Mouse (Mus musculus): Measurements from ENCODE around the gene Fnbp1. TPM values are rescaled to one million over a fixed set of nuclear protein-coding genes. Genes with fewer than 3 reads are reported as not detected.
"Not testable (repeated sequence)": the region's sequence is repeated elsewhere in the genome, so short reads cannot be mapped to it uniquely, and the experiment has no call there.

The Fnbp1 gene
- 20.7 and 21.9 TPM in 2 replicates for polyA plus RNA-seq (2015; fragmentation: Nextera tagmentation; extraction: Ambion mirVana)

- WGBS, result under 1% methylated on average over 55 of the region's 59 CpGs
- H3K4me1 ChIP-seq (replicated peaks), result peaks cover 30% of the 10 kb centered on the region
- H3K9me3 ChIP-seq, result no peaks in the 10 kb centered on the region
- H3K36me3 ChIP-seq, result peaks cover 19% of the 10 kb centered on the region
- peak within 1 kb of the TSS; percentile 84 for H3K4me2 ChIP-seq
- peak within 1 kb of the TSS; percentile 96 for H3K9ac ChIP-seq
- peak within 1 kb of the TSS; percentile 91 for H3K27ac ChIP-seq
- peak within 1 kb of the TSS; percentile 87 for H3K4me3 ChIP-seq
- ATAC-seq (ENCODE audit: low FRiP score), result peak; percentile 95
- H3K27me3 ChIP-seq, result peaks cover 18% of the 10 kb centered on the region; the same call in 1 of the 2 replicates
Observed at GRCm38 (mm10) chr2:31141867-31142454, at the start of gene Fnbp1. Gene Fnbp1, minus strand, starts transcription at chr2:31142008.

GRCm38 (mm10) chr2:31189654-31190053, 47.8 kb upstream of the Fnbp1 start:
- Histone ChIP-seq H3K4me1 (replicated peaks) (no peaks in the 10 kb centered on the region), H3K4me2 (no peak overlapping the region), H3K4me3 (no peak overlapping the region), H3K36me3 (peaks cover 79% of the 10 kb centered on the region), H3K9me3 (no peaks in the 10 kb centered on the region), H3K27me3 (no peaks in the 10 kb centered on the region), H3K9ac (no peak overlapping the region), H3K27ac (no peak overlapping the region)
- 95% methylated on average over 3 of the region's 3 CpGs for WGBS
- no peak for ATAC-seq (ENCODE audit: low FRiP score)

GRCm38 (mm10) chr2:31188691-31189090, 46.9 kb upstream of the Fnbp1 start:
- WGBS, result 100% methylated on average over 1 of the region's 1 CpGs
- Histone ChIP-seq H3K36me3 (peaks cover 88% of the 10 kb centered on the region), H3K4me3 (no peak overlapping the region), H3K27ac (no peak overlapping the region), H3K4me2 (no peak overlapping the region), H3K9ac (no peak overlapping the region), H3K4me1 (replicated peaks) (no peaks in the 10 kb centered on the region), H3K9me3 (no peaks in the 10 kb centered on the region), H3K27me3 (no peaks in the 10 kb centered on the region)
- no peak for ATAC-seq (ENCODE audit: low FRiP score)

GRCm38 (mm10) chr2:31183830-31184229, 42.0 kb upstream of the Fnbp1 start:
- Histone ChIP-seq H3K27me3 (no peaks in the 10 kb centered on the region), H3K4me1 (replicated peaks) (no peaks in the 10 kb centered on the region), H3K4me2 (no peak overlapping the region), H3K4me3 (no peak overlapping the region), H3K9ac (no peak overlapping the region), H3K36me3 (peaks cover 92% of the 10 kb centered on the region), H3K27ac (no peak overlapping the region), H3K9me3 (no peaks in the 10 kb centered on the region)
- no peak for ATAC-seq (ENCODE audit: low FRiP score)
- WGBS, result 83% methylated on average over 1 of the region's 1 CpGs

GRCm38 (mm10) chr2:31182786-31183330, 41.0 kb upstream of the Fnbp1 start:
- WGBS, result 94% methylated on average over 6 of the region's 6 CpGs
- no peak overlapping the region for H3K4me2 ChIP-seq
- no peak overlapping the region for H3K4me3 ChIP-seq
- H3K4me1 ChIP-seq (replicated peaks), result no peaks in the 10 kb centered on the region
- no peak overlapping the region for H3K9ac ChIP-seq
- peaks cover 93% of the 10 kb centered on the region for H3K36me3 ChIP-seq
- H3K27me3 ChIP-seq, result no peaks in the 10 kb centered on the region
- H3K9me3 ChIP-seq, result no peaks in the 10 kb centered on the region
- H3K27ac ChIP-seq, result no peak overlapping the region
- no peak for ATAC-seq (ENCODE audit: low FRiP score)

GRCm38 (mm10) chr2:31180081-31180551, 38.3 kb upstream of the Fnbp1 start:
- Histone ChIP-seq H3K27ac (no peak overlapping the region), H3K9ac (0 out of 2 replicates have a peak overlapping the region, but pooled peaks have one; percentile 24), H3K27me3 (no peaks in the 10 kb centered on the region), H3K9me3 (no peaks in the 10 kb centered on the region), H3K4me2 (no peak overlapping the region), H3K4me3 (no peak overlapping the region), H3K4me1 (replicated peaks) (no peaks in the 10 kb centered on the region), H3K36me3 (peaks cover 98% of the 10 kb centered on the region)
- 54% methylated on average over 7 of the region's 7 CpGs for WGBS
- ATAC-seq (ENCODE audit: low FRiP score), result no peak

- Histone ChIP-seq H3K9me3 (no peaks in the 10 kb centered on the region), H3K4me2 (no peak overlapping the region), H3K36me3 (peaks cover 98% of the 10 kb centered on the region), H3K27me3 (no peaks in the 10 kb centered on the region), H3K4me3 (no peak overlapping the region), H3K27ac (no peak overlapping the region), H3K9ac (no peak overlapping the region), H3K4me1 (replicated peaks) (no peaks in the 10 kb centered on the region)
- 87% methylated on average over 7 of the region's 7 CpGs for WGBS
- no peak for ATAC-seq (ENCODE audit: low FRiP score)
Observed at GRCm38 (mm10) chr2:31179471-31179870, 37.7 kb upstream of the Fnbp1 start.

GRCm38 (mm10) chr2:31178593-31178992, 36.8 kb upstream of the Fnbp1 start:
- H3K9me3 ChIP-seq; H3K27ac ChIP-seq; H3K27me3 ChIP-seq; H3K4me3 ChIP-seq; H3K9ac ChIP-seq; H3K4me2 ChIP-seq; H3K4me1 ChIP-seq (replicated peaks); ATAC-seq (ENCODE audit: low FRiP score): not testable (repeated sequence)
- H3K36me3 ChIP-seq, result peaks cover 98% of the 10 kb centered on the region
- 80% methylated on average over 6 of the region's 6 CpGs for WGBS

- H3K27me3 ChIP-seq, result no peaks in the 10 kb centered on the region
- peaks cover 100% of the 10 kb centered on the region for H3K36me3 ChIP-seq
- H3K9me3 ChIP-seq, result no peaks in the 10 kb centered on the region
- no peaks in the 10 kb centered on the region for H3K4me1 ChIP-seq (replicated peaks)
- WGBS, result 84% methylated on average over 4 of the region's 4 CpGs
- no peak for ATAC-seq (ENCODE audit: low FRiP score)
- no peak overlapping the region for H3K4me3 ChIP-seq
- no peak overlapping the region for H3K4me2 ChIP-seq
- H3K9ac ChIP-seq, result no peak overlapping the region
- H3K27ac ChIP-seq, result no peak overlapping the region
Observed at GRCm38 (mm10) chr2:31173290-31173689, 31.5 kb upstream of the Fnbp1 start.

- Histone ChIP-seq H3K36me3 (peaks cover 100% of the 10 kb centered on the region), H3K27ac (no peak overlapping the region), H3K27me3 (no peaks in the 10 kb centered on the region), H3K4me3 (no peak overlapping the region), H3K9me3 (no peaks in the 10 kb centered on the region), H3K9ac (no peak overlapping the region), H3K4me2 (no peak overlapping the region), H3K4me1 (replicated peaks) (no peaks in the 10 kb centered on the region)
- ATAC-seq (ENCODE audit: low FRiP score), result no peak
- 95% methylated on average over 5 of the region's 5 CpGs for WGBS
Observed at GRCm38 (mm10) chr2:31172536-31172935, 30.7 kb upstream of the Fnbp1 start.

- Histone ChIP-seq H3K36me3 (peaks cover 100% of the 10 kb centered on the region), H3K9ac (no peak overlapping the region), H3K4me3 (no peak overlapping the region), H3K4me1 (replicated peaks) (no peaks in the 10 kb centered on the region), H3K27me3 (no peaks in the 10 kb centered on the region), H3K9me3 (no peaks in the 10 kb centered on the region), H3K4me2 (no peak overlapping the region), H3K27ac (0 out of 2 replicates have a peak overlapping the region, but pooled peaks have one; percentile 19)
- no peak for ATAC-seq (ENCODE audit: low FRiP score)
- WGBS, result 72% methylated on average over 5 of the region's 5 CpGs
Observed at GRCm38 (mm10) chr2:31172001-31172400, 30.2 kb upstream of the Fnbp1 start.

GRCm38 (mm10) chr2:31170164-31170563, 28.4 kb upstream of the Fnbp1 start:
- WGBS, result 95% methylated on average over 6 of the region's 6 CpGs
- Histone ChIP-seq H3K4me2 (no peak overlapping the region), H3K4me1 (replicated peaks) (peaks cover 5% of the 10 kb centered on the region), H3K27me3 (no peaks in the 10 kb centered on the region), H3K27ac (no peak overlapping the region), H3K4me3 (no peak overlapping the region), H3K9ac (no peak overlapping the region), H3K36me3 (peaks cover 81% of the 10 kb centered on the region), H3K9me3 (no peaks in the 10 kb centered on the region)
- ATAC-seq (ENCODE audit: low FRiP score), result no peak

GRCm38 (mm10) chr2:31169001-31169400, 27.2 kb upstream of the Fnbp1 start:
- 89% methylated on average over 10 of the region's 10 CpGs for WGBS
- Histone ChIP-seq H3K27ac (no peak overlapping the region), H3K4me1 (replicated peaks) (peaks cover 16% of the 10 kb centered on the region), H3K27me3 (no peaks in the 10 kb centered on the region), H3K36me3 (peaks cover 70% of the 10 kb centered on the region), H3K4me3 (no peak overlapping the region), H3K9ac (no peak overlapping the region), H3K9me3 (no peaks in the 10 kb centered on the region), H3K4me2 (no peak overlapping the region)
- ATAC-seq (ENCODE audit: low FRiP score), result no peak

Data from hindbrain, embryonic 13.5 days (tissue).